Mouse (Mus musculus): ENCODE measurements around the gene Ikzf3. TPM values are rescaled to one million over a fixed set of nuclear protein-coding genes. Genes with fewer than 3 reads are reported as not detected.

Gene Ikzf3
- polyA plus RNA-seq, 1 experiment from 2014 or later = 0.25 TPM

DNA sequence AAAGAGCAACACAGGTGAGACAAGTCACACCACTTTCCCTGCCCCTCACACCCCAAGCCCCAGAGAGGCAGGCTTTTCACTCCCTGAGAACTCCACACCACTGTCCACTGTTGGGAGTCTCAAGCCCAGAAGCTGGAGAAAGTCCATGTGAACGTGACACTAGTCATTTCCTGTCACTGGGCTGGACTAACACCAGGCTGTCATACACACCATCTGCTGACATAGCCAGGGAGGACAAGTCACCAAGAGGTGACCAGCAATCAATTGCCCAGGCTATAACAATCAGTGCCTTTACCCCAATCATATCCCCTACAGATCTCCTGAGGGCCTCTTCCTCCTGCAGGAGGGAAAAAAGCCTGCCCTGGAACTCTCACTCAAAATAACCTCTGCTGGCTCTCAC, 38.3 kb upstream of the Ikzf3 start:
- H3K9me3 ChIP-seq = no peaks in the 10 kb centered on the region
- H3K4me2 ChIP-seq (replicated peaks) = no peak overlapping the region
- H3K9ac ChIP-seq = no peak overlapping the region
- H3K27me3 ChIP-seq (replicated peaks) = no peaks in the 10 kb centered on the region
- no peak for ATAC-seq (ENCODE audit: low FRiP score, low read depth)
- H3K27ac ChIP-seq = no peak overlapping the region
- peaks cover 35% of the 10 kb centered on the region for H3K36me3 ChIP-seq
- H3K4me3 ChIP-seq = no peak overlapping the region
- H3K4me1 ChIP-seq = peaks cover 27% of the 10 kb centered on the region
- 77% methylated on average over 1 of the region's 1 CpGs for WGBS

GRCm38 (mm10) chr11:98583571-98583970, 37.7 kb upstream of the Ikzf3 start:
- Histone ChIP-seq H3K4me3 (no peak overlapping the region), H3K4me2 (replicated peaks) (no peak overlapping the region), H3K27me3 (replicated peaks) (no peaks in the 10 kb centered on the region), H3K4me1 (peaks cover 27% of the 10 kb centered on the region), H3K27ac (no peak overlapping the region), H3K9ac (no peak overlapping the region), H3K36me3 (peaks cover 35% of the 10 kb centered on the region), H3K9me3 (no peaks in the 10 kb centered on the region)
- WGBS = 53% methylated on average over 3 of the region's 3 CpGs
- ATAC-seq (ENCODE audit: low FRiP score, low read depth) = no peak

DNA sequence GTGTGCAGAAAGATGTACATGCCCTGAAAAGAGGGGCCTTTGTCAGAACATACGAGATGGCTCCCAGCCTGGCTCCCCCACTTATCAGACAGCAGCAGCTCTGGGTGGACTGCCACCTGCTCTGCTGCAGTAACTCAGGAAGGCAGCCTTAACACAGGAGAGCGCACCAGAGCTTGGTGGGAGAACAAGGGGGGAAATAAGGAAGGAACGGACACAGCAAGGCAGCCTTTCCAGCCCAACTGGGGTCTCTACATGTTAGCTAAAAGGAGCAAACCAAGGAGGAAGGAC, 37.4 kb upstream of the Ikzf3 start:
- Histone ChIP-seq H3K27me3 (replicated peaks) (no peaks in the 10 kb centered on the region), H3K27ac (no peak overlapping the region), H3K9ac (no peak overlapping the region), H3K4me2 (replicated peaks) (no peak overlapping the region), H3K4me1 (peaks cover 24% of the 10 kb centered on the region), H3K36me3 (peaks cover 35% of the 10 kb centered on the region), H3K4me3 (no peak overlapping the region), H3K9me3 (no peaks in the 10 kb centered on the region)
- ATAC-seq (ENCODE audit: low FRiP score, low read depth) = no peak
- 93% methylated on average over 3 of the region's 3 CpGs for WGBS

GRCm38 (mm10) chr11:98582551-98583264, 36.9 kb upstream of the Ikzf3 start:
- no peak overlapping the region for H3K27ac ChIP-seq

GRCm38 (mm10) chr11:98582030-98582388, 36.2 kb upstream of the Ikzf3 start:
- Histone ChIP-seq H3K4me2 (replicated peaks) (no peak overlapping the region), H3K9me3 (no peaks in the 10 kb centered on the region), H3K4me1 (peaks cover 19% of the 10 kb centered on the region), H3K27ac (no peak overlapping the region), H3K36me3 (peaks cover 35% of the 10 kb centered on the region), H3K4me3 (no peak overlapping the region), H3K9ac (no peak overlapping the region), H3K27me3 (replicated peaks) (no peaks in the 10 kb centered on the region)
- 83% methylated on average over 8 of the region's 8 CpGs for WGBS
- ATAC-seq (ENCODE audit: low FRiP score, low read depth) = no peak

More at GRCm38 (mm10) chr11:98582551-98583264, 36.9 kb upstream of the Ikzf3 start:
- H3K4me2 ChIP-seq (replicated peaks) = no peak overlapping the region
- no peak for ATAC-seq (ENCODE audit: low FRiP score, low read depth)
- H3K27me3 ChIP-seq (replicated peaks) = no peaks in the 10 kb centered on the region
- no peak overlapping the region for H3K9ac ChIP-seq
- no peak overlapping the region for H3K4me3 ChIP-seq
- no peaks in the 10 kb centered on the region for H3K9me3 ChIP-seq
- peaks cover 35% of the 10 kb centered on the region for H3K36me3 ChIP-seq
- WGBS = 85% methylated on average over 12 of the region's 12 CpGs
- H3K4me1 ChIP-seq = peaks cover 22% of the 10 kb centered on the region

GRCm38 (mm10) chr11:98581286-98582029, 35.6 kb upstream of the Ikzf3 start:
- no peak overlapping the region for H3K9ac ChIP-seq
- H3K4me3 ChIP-seq = no peak overlapping the region
- H3K27me3 ChIP-seq (replicated peaks) = no peaks in the 10 kb centered on the region
- no peaks in the 10 kb centered on the region for H3K9me3 ChIP-seq
- H3K4me2 ChIP-seq (replicated peaks) = no peak overlapping the region
- H3K4me1 ChIP-seq = peaks cover 19% of the 10 kb centered on the region
- no peak overlapping the region for H3K27ac ChIP-seq
- WGBS = 71% methylated on average over 17 of the region's 17 CpGs
- peaks cover 35% of the 10 kb centered on the region for H3K36me3 ChIP-seq
- no peak for ATAC-seq (ENCODE audit: low FRiP score, low read depth)

- Histone ChIP-seq H3K36me3 (peaks cover 35% of the 10 kb centered on the region), H3K9me3 (no peaks in the 10 kb centered on the region), H3K4me1 (peaks cover 9% of the 10 kb centered on the region), H3K9ac (no peak overlapping the region), H3K4me2 (replicated peaks) (no peak overlapping the region), H3K27me3 (replicated peaks) (no peaks in the 10 kb centered on the region), H3K4me3 (no peak overlapping the region), H3K27ac (no peak overlapping the region)
- ATAC-seq (ENCODE audit: low FRiP score, low read depth) = no peak
- WGBS = 87% methylated on average over 16 of the region's 16 CpGs
These were observed 34.7 kb upstream of the Ikzf3 start for GRCm38 (mm10) chr11:98580301-98581121.

DNA sequence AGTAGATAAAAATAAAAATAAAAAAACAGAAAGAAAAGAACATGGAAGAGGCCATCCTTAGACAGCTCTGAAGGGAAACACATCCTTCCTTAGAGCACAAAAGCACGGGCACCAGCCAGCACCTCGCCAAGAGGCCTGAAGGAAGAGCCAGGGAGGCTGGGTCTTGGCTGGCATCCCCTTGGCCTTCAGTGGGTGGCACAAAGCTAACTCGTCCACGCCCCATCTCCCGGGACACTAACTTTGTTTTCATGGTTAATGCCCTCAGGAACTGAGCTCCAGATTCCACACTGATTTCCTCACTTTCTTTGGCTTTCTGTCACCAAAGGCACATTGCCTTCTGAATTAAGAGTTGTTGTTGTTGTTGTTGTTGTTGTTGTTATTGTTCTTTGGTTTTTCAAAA, 31.9 kb upstream of the Ikzf3 start:
- 86% methylated on average over 5 of the region's 5 CpGs for WGBS
- no peak overlapping the region for H3K9ac ChIP-seq
- peaks cover 27% of the 10 kb centered on the region for H3K36me3 ChIP-seq
- no peak for ATAC-seq (ENCODE audit: low FRiP score, low read depth)
- no peaks in the 10 kb centered on the region for H3K9me3 ChIP-seq
- no peaks in the 10 kb centered on the region for H3K4me1 ChIP-seq
- H3K27ac ChIP-seq = no peak overlapping the region
- no peak overlapping the region for H3K4me2 ChIP-seq (replicated peaks)
- H3K27me3 ChIP-seq (replicated peaks) = no peaks in the 10 kb centered on the region
- no peak overlapping the region for H3K4me3 ChIP-seq

- Histone ChIP-seq H3K27me3 (replicated peaks) (no peaks in the 10 kb centered on the region), H3K27ac (no peak overlapping the region), H3K36me3 (no peaks in the 10 kb centered on the region), H3K4me1 (no peaks in the 10 kb centered on the region), H3K9me3 (no peaks in the 10 kb centered on the region), H3K9ac (no peak overlapping the region), H3K4me3 (no peak overlapping the region), H3K4me2 (replicated peaks) (no peak overlapping the region)
- ATAC-seq (ENCODE audit: low FRiP score, low read depth) = no peak
- 82% methylated on average over 6 of the region's 6 CpGs for WGBS
These were observed 23.6 kb upstream of the Ikzf3 start for GRCm38 (mm10) chr11:98569461-98569860.

- Histone ChIP-seq H3K9me3 (no peaks in the 10 kb centered on the region), H3K4me3 (no peak overlapping the region), H3K36me3 (no peaks in the 10 kb centered on the region), H3K9ac (no peak overlapping the region), H3K27ac (no peak overlapping the region), H3K4me2 (replicated peaks) (no peak overlapping the region), H3K27me3 (replicated peaks) (no peaks in the 10 kb centered on the region), H3K4me1 (no peaks in the 10 kb centered on the region)
- no peak for ATAC-seq (ENCODE audit: low FRiP score, low read depth)
- WGBS = 88% methylated on average over 8 of the region's 8 CpGs
These were observed 22.5 kb upstream of the Ikzf3 start for GRCm38 (mm10) chr11:98568326-98568725.

GRCm38 (mm10) chr11:98563921-98564414, 18.1 kb upstream of the Ikzf3 start:
- ATAC-seq (ENCODE audit: low FRiP score, low read depth) = no peak
- no peak overlapping the region for H3K27ac ChIP-seq
- H3K4me2 ChIP-seq (replicated peaks) = no peak overlapping the region
- no peaks in the 10 kb centered on the region for H3K36me3 ChIP-seq
- no peaks in the 10 kb centered on the region for H3K4me1 ChIP-seq
- H3K9me3 ChIP-seq = no peaks in the 10 kb centered on the region
- H3K9ac ChIP-seq = no peak overlapping the region
- 74% methylated on average over 13 of the region's 13 CpGs for WGBS
- H3K27me3 ChIP-seq (replicated peaks) = no peaks in the 10 kb centered on the region
- no peak overlapping the region for H3K4me3 ChIP-seq

GRCm38 (mm10) chr11:98563025-98563424, 17.2 kb upstream of the Ikzf3 start:
- 83% methylated on average over 3 of the region's 3 CpGs for WGBS

More at GRCm38 (mm10) chr11:98563025-98563424, 17.2 kb upstream of the Ikzf3 start:
- no peaks in the 10 kb centered on the region for H3K9me3 ChIP-seq
- H3K4me3 ChIP-seq = no peak overlapping the region
- no peak overlapping the region for H3K9ac ChIP-seq
- H3K27ac ChIP-seq = no peak overlapping the region
- no peaks in the 10 kb centered on the region for H3K4me1 ChIP-seq
- H3K27me3 ChIP-seq (replicated peaks) = no peaks in the 10 kb centered on the region
- H3K36me3 ChIP-seq = no peaks in the 10 kb centered on the region
- no peak for ATAC-seq (ENCODE audit: low FRiP score, low read depth)
- no peak overlapping the region for H3K4me2 ChIP-seq (replicated peaks)

All from neural tube, embryonic 12.5 days (tissue).